Mouse (Mus musculus) kidney, adult 2 months (tissue): ENCODE data around the gene Jkamp. TPM values are rescaled to one million over a fixed set of nuclear protein-coding genes. Genes with fewer than 3 reads are reported as not detected.

ENCODE experiments used
- DNase-seq: peaks from one replicate; pipeline ENCODE4 v3.0.0; 2021
- H3K27ac ChIP-seq: fragments of 200-500 bp; 2 replicates; pipeline ENCODE4 v1.5.1; 2012; ENCODE audit warnings: low read depth, low read length, control low read depth, inconsistent platforms; ENCODE audit not compliant: insufficient read depth
- H3K27me3 ChIP-seq: fragments of 200-500 bp; replicated peaks from 2 replicates; pipeline ENCODE4 v1.6.1; 2012; ENCODE audit warnings: mild to moderate bottlenecking, moderate library complexity, low read length, inconsistent platforms; ENCODE audit not compliant: control insufficient read depth, insufficient read depth
- H3K36me3 ChIP-seq: fragments of 200-500 bp; 2 replicates; pipeline ENCODE4 v1.6.1; 2012; ENCODE audit warnings: mild to moderate bottlenecking, moderate library complexity, low read length, inconsistent platforms; ENCODE audit not compliant: control insufficient read depth, insufficient read depth
- H3K4me1 ChIP-seq: fragments of 200-500 bp; 2 replicates; pipeline ENCODE4 v1.6.1; 2011; ENCODE audit warnings: low read length; ENCODE audit not compliant: control insufficient read depth, insufficient read depth
- H3K4me3 ChIP-seq: fragments of 200-500 bp; 2 replicates; pipeline ENCODE4 v1.5.1; 2011; ENCODE audit warnings: mild to moderate bottlenecking, low read depth, low read length, control low read depth; ENCODE audit not compliant: insufficient read depth
- CTCF ChIP-seq: fragments of 200-500 bp; conservative IDR thresholded peaks from 2 replicates; pipeline ENCODE4 v1.5.1; 2011; ENCODE audit warnings: low read depth, mild to moderate bottlenecking, control low read depth, low read length, moderate library complexity, mixed read lengths; ENCODE audit not compliant: insufficient read depth, insufficient read length
- POLR2A ChIP-seq: fragments of 200-500 bp; IDR thresholded peaks from one replicate; pipeline ENCODE4 v1.6.1; 2011; ENCODE audit warnings: low read depth, low read length, control low read depth
- WGBS: fragments of 180-500 bp; shearing (Covaris S2); methylation state at CpG from one replicate; pipeline ENCODE4 v1.1.7; 2018; 5-methylcytosine and 5-hydroxymethylcytosine counted together
- polyA plus RNA-seq: library from polyadenylated mRNA; depleted of rRNA; stranded (reverse); fragments of >200 nt; gene quantifications from 2 replicates; pipeline ENCODE4 v1.2.3, GENCODE M21; 2012

Gene Jkamp
- polyA plus RNA-seq, 1 experiment, result 104 TPM

DNA sequence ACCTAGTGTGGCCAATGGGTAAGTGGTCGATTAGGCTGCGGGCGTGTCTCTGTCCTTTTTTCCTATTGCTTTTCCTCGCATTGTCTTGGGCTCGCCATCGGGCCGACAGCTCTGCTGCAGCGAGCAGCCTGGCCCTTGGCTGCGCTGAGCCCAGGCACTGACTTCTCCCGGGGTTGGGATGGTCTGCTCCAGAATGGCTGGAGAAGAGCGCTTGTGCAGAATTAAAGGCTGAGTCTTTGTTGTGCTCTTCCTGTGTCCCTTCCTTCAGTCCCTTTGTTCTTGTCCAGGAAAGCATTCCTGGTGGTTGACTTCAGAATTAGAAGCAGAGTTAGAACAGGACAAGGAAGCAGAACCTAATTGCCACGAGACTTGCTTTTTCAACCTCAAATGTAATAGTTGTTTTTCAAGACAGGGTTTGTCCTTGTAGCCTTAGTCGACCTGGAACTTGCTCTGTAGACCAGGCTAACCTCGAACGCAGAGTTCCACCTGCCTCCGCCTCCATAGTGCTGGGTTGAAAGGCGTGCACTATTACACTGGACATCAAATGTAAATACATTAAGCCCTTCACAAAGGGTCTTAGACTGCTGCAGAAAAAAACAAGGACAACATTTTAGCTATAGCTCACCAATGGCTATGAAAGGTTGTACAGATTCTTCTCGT, 907 bp downstream of the Jkamp start:
- WGBS, result 1% methylated on average over 18 of the region's 18 CpGs
- H3K27ac ChIP-seq, result peak overlapping the region; percentile 77

DNA sequence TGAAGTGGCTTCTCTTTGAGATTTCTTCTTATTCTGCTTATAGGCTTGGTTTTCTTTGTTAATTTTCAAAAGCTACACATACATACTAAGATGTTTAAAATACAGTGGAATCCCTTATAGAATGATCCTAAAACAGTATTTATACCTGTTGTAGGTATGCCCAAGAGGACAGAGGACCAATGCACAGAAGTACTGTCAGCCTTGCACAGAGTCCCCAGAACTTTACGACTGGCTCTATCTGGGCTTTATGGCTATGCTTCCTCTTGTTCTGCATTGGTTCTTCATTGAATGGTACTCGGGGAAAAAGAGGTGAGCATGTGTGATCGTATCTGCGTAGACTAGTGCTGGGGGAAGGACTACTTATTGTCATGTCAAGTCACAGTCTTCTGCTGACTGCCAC, 4.4 kb downstream of the Jkamp start:
- no peak overlapping the region for H3K27ac ChIP-seq
- no peaks in the 10 kb centered on the region for H3K4me1 ChIP-seq
- H3K36me3 ChIP-seq, result peaks cover 5% of the 10 kb centered on the region; the same call in 1 of the 2 replicates
- TF ChIP-seq POLR2A (no peak), CTCF (no peak)
- DNase-seq, result no peak
- H3K4me3 ChIP-seq, result no peak overlapping the region
- 91% methylated on average over 4 of the region's 4 CpGs for WGBS
- no peaks in the 10 kb centered on the region for H3K27me3 ChIP-seq

More for the DNA sequence above, 907 bp downstream of the Jkamp start:
- no peaks in the 10 kb centered on the region for H3K36me3 ChIP-seq
- H3K4me1 ChIP-seq, result peaks cover 3% of the 10 kb centered on the region; the same call in 1 of the 2 replicates
- peak; percentile 4 for DNase-seq
- TF ChIP-seq POLR2A (no peak), CTCF (no peak)
- H3K27me3 ChIP-seq, result no peaks in the 10 kb centered on the region
- H3K4me3 ChIP-seq, result peak overlapping the region; percentile 70

DNA sequence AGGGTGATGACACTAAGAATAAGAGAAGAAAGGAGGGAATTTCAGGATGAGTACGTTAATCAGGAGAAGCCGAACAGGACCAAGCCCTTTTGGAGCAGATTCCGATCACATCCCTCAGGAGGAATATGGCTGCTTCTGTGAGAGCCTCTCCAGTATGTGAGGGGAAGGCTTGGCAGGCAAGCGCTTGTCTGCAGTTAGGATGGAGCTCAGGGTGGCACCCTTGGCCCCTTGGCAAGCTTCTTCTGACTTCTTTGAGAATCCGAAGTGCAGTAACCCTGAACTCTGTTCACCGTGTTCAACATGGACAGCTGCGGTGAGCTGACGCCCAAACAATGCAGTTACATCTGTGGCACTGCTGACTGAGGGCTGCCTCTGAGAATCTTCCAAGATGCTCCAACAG, 11.6 kb downstream of the Jkamp start:
- WGBS, result 84% methylated on average over 8 of the region's 8 CpGs
- TF ChIP-seq CTCF, result no peak
- no peak for TF ChIP-seq POLR2A
- Histone ChIP-seq H3K4me1 (no peaks in the 10 kb centered on the region), H3K36me3 (peaks cover 9% of the 10 kb centered on the region), H3K27ac (no peak overlapping the region), H3K27me3 (no peaks in the 10 kb centered on the region), H3K4me3 (no peak overlapping the region)
- no peak for DNase-seq

- H3K27ac ChIP-seq, result no peak overlapping the region
- H3K4me3 ChIP-seq, result no peak overlapping the region
- H3K36me3 ChIP-seq, result no peaks in the 10 kb centered on the region; the same call in none of the 2 replicates
- peaks cover 2% of the 10 kb centered on the region; the same call in 1 of the 2 replicates for H3K4me1 ChIP-seq
- TF ChIP-seq POLR2A (no peak), CTCF (no peak)
- DNase-seq, result no peak
- 82% methylated on average over 6 of the region's 6 CpGs for WGBS
- H3K27me3 ChIP-seq, result no peaks in the 10 kb centered on the region; the same call in 1 of the 2 replicates
Observed at GRCm38 (mm10) chr12:72102776-72103175, 17.4 kb downstream of the Jkamp start.

DNA sequence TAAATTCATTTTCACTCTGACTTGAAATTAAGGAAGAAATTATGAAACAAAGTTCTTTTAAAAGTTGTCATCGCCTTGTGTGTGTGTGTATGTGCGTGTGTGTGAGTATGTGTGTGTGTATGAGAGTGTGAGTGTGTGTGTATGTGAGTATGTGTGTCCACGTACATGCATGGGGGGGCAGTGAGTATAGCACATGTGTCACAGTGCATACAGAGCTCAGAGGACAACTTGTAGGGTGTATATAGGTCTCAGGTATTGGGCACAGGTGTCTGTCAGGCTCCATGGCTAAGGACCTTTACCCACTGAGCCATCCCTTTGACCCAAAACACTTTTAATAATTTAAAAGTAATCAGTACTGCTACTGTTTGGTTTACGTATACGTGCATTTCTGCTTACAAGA, 18.6 kb downstream of the Jkamp start:
- TF ChIP-seq CTCF (no peak), POLR2A (no peak)
- peaks cover 2% of the 10 kb centered on the region; the same call in 1 of the 2 replicates for H3K4me1 ChIP-seq
- no peak overlapping the region for H3K4me3 ChIP-seq
- no peak for DNase-seq
- H3K27me3 ChIP-seq, result no peaks in the 10 kb centered on the region; the same call in 1 of the 2 replicates
- no peak overlapping the region for H3K27ac ChIP-seq
- no peaks in the 10 kb centered on the region; the same call in none of the 2 replicates for H3K36me3 ChIP-seq
- 87% methylated on average over 5 of the region's 5 CpGs for WGBS

GRCm38 (mm10) chr12:72104525-72105281, 19.3 kb downstream of the Jkamp start:
- Histone ChIP-seq H3K27me3 (no peaks in the 10 kb centered on the region; the same call in 1 of the 2 replicates), H3K4me3 (no peak overlapping the region), H3K27ac (no peak overlapping the region), H3K36me3 (no peaks in the 10 kb centered on the region; the same call in none of the 2 replicates), H3K4me1 (peaks cover 2% of the 10 kb centered on the region; the same call in 1 of the 2 replicates)
- TF ChIP-seq CTCF, result peak; percentile 62
- TF ChIP-seq POLR2A, result no peak
- WGBS, result 30% methylated on average over 14 of the region's 14 CpGs
- peak; percentile 79 for DNase-seq

DNA sequence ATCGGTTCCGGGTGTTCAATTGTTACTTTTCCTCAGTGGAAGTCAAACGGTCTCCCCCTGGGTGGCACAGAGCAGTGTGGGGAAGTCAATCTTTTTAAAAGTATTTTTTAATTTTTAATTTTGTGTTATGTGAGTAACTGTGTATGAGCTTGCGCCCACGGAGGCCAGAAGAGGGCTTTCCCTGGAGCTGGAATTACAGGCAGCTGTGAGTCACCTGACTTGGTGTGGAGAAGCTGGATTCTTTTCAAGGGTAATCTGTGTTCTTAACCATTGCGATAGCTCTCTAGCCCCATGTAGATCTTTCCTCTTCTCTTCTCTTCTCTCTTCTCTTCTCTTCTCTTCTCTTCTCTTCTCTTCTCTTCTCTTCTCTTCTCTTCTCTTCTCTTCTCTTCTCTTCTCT, 29.7 kb downstream of the Jkamp start:
- 77% methylated on average over 6 of the region's 6 CpGs for WGBS
- TF ChIP-seq POLR2A (no peak), CTCF (no peak)
- H3K4me3 ChIP-seq, result no peak overlapping the region

More for the DNA sequence above, 29.7 kb downstream of the Jkamp start:
- no peak for DNase-seq
- H3K4me1 ChIP-seq, result no peaks in the 10 kb centered on the region
- no peak overlapping the region for H3K27ac ChIP-seq
- no peaks in the 10 kb centered on the region for H3K27me3 ChIP-seq
- no peaks in the 10 kb centered on the region for H3K36me3 ChIP-seq
